Mouse (Mus musculus) B cell, adult 2 months (primary cell): ENCODE data around the gene Vldlr.

Experiments
- DNase-seq, 2 experiments: peaks; one replicate each; pipeline ENCODE4 v3.0.0; 2022

Vldlr gene

GRCm38 (mm10) chr19:27239913-27240312, 23.6 kb downstream of the Vldlr start:
- DNase-seq, result no peak

- no peak for DNase-seq
Measured at GRCm38 (mm10) chr19:27243527-27243926, 27.2 kb downstream of the Vldlr start.

- DNase-seq, result no peak
Measured at GRCm38 (mm10) chr19:27254756-27255155, 38.5 kb downstream of the Vldlr start.

- DNase-seq, result no peak
Measured at GRCm38 (mm10) chr19:27255678-27256077, 39.4 kb downstream of the Vldlr start.

- DNase-seq, result no peak
Measured at GRCm38 (mm10) chr19:27260102-27260501, 43.8 kb downstream of the Vldlr start.

GRCm38 (mm10) chr19:27260621-27261278, 44.5 kb downstream of the Vldlr start:
- no peak for DNase-seq

- DNase-seq, result no peak
Measured at GRCm38 (mm10) chr19:27262141-27262540, 45.9 kb downstream of the Vldlr start.

GRCm38 (mm10) chr19:27273385-27273784, 57.1 kb downstream of the Vldlr start:
- DNase-seq, result no peak

GRCm38 (mm10) chr19:27274382-27274781, 58.1 kb downstream of the Vldlr start:
- no peak for DNase-seq

GRCm38 (mm10) chr19:27279174-27279573, 62.9 kb downstream of the Vldlr start:
- DNase-seq, result no peak
